Comparison of ENCODE assay signal across 8 mouse cellular contexts in genomic region chr2:72398227-72398626, GRCm38 (mm10).
DNase-seq lines count a peak whose midpoint lies in the region; ATAC-seq and TF ChIP-seq lines count a peak whose summit lies in the region.

No protein-coding gene starts in this region.

- no peak for TF ChIP-seq POLR2A in spleen, adult 2 months (IDR thresholded peaks at IDR 0.05; ENCODE audit: low read depth, low read length)

- H3K4me3 ChIP-seq in forebrain, embryonic 11.5 days (ENCODE audit: low read depth, low read length): no peak overlapping the region
- H3K4me3 ChIP-seq in forebrain, embryonic 15.5 days: no peak overlapping the region
- peak overlapping the region in 1 of 2 experiments; percentile 41; a peak in 1 of 4 replicates for H3K4me3 ChIP-seq in ES-E14 (ENCODE audit: insufficient read depth in 1 of 2, low read depth in 1 of 2, low read length in 2 of 2, poor library complexity in 1 of 2, severe bottlenecking in 1 of 2)
- no peak overlapping the region for H3K4me3 ChIP-seq in liver, postnatal 0 days (ENCODE audit: low read depth, low read length)
- H3K4me3 ChIP-seq in spleen, adult 2 months (ENCODE audit: extremely low read depth, insufficient read depth, insufficient read length): no peak overlapping the region

- no peaks in the 10 kb centered on the region for H3K27me3 ChIP-seq in forebrain, embryonic 11.5 days (ENCODE audit: control insufficient read depth, insufficient read depth, low read length)
- H3K27me3 ChIP-seq in forebrain, embryonic 15.5 days: no peaks in the 10 kb centered on the region
- no peaks in the 10 kb centered on the region for H3K27me3 ChIP-seq in liver, postnatal 0 days (ENCODE audit: insufficient read depth, low read length)
- no peaks in the 10 kb centered on the region for H3K27me3 ChIP-seq in spleen, adult 2 months (ENCODE audit: control insufficient read depth, insufficient read depth, low read length)

- no peak overlapping the region for H3K27ac ChIP-seq in forebrain, embryonic 11.5 days (ENCODE audit: low read depth, low read length)
- H3K27ac ChIP-seq in forebrain, embryonic 15.5 days (replicated peaks): no peak overlapping the region
- H3K27ac ChIP-seq in ES-E14 (ENCODE audit: insufficient read depth, low read depth, low read length, poor library complexity, severe bottlenecking): no peak overlapping the region
- no peak overlapping the region for H3K27ac ChIP-seq in liver, postnatal 0 days (ENCODE audit: low read depth)
- no peak overlapping the region for H3K27ac ChIP-seq in spleen, adult 2 months (ENCODE audit: insufficient read depth, low read length)

- TF ChIP-seq CTCF in liver, postnatal 0 days (IDR thresholded peaks at IDR 0.05; ENCODE audit: low read depth): peak; percentile 78
- TF ChIP-seq CTCF in spleen, adult 2 months (IDR thresholded peaks at IDR 0.05; ENCODE audit: extremely low read depth, insufficient read depth, insufficient read length, insufficient replicate concordance): 0 out of 2 replicates have a peak, but pooled peaks have one; percentile 36

- DNase-seq in forebrain, embryonic 11.5 days (ENCODE audit: low spot score): peak; percentile 82
- DNase-seq in ES-E14 (ENCODE audit: low read depth, low spot score): peak; percentile 55
- DNase-seq in embryo, embryonic 10.5 days (ENCODE audit: low spot score): peak; percentile 78
- DNase-seq in heart, postnatal 4 days: peak; percentile 84
- peak; percentile 83 for DNase-seq in liver, postnatal 0 days
- peak in 1 of 2 experiments; percentile 26 for DNase-seq in spleen, adult 2 months (ENCODE audit: low read depth in 1 of 2, low spot score in 2 of 2)
- DNase-seq in layer of hippocampus, adult 9-11 months: no peak

- no peak for TF ChIP-seq EP300 in liver, postnatal 0 days (IDR thresholded peaks at IDR 0.05; ENCODE audit: low read depth)

- no peaks in the 10 kb centered on the region for H3K9me3 ChIP-seq in forebrain, embryonic 11.5 days (ENCODE audit: control insufficient read depth, low read length)
- H3K9me3 ChIP-seq in forebrain, embryonic 15.5 days: no peaks in the 10 kb centered on the region
- no peaks in the 10 kb centered on the region for H3K9me3 ChIP-seq in ES-E14 (ENCODE audit: control insufficient read depth, insufficient read depth, low read depth, low read length)
- H3K9me3 ChIP-seq in liver, postnatal 0 days (ENCODE audit: low read length): no peaks in the 10 kb centered on the region

- WGBS in forebrain, embryonic 11.5 days: 24% methylated on average over 13 of the region's 13 CpGs
- WGBS in forebrain, embryonic 15.5 days: 23% methylated on average over 13 of the region's 13 CpGs
- WGBS in liver, postnatal 0 days (ENCODE audit: insufficient replicate concordance): 21% methylated on average over 13 of the region's 13 CpGs
- 50% methylated on average over 13 of the region's 13 CpGs for WGBS in spleen, adult 2 months

- ATAC-seq in forebrain, embryonic 11.5 days (replicated peaks; ENCODE audit: low FRiP score): no peak
- ATAC-seq in forebrain, embryonic 15.5 days (replicated peaks): no peak
- ATAC-seq in liver, postnatal 0 days: peak; percentile 88

- H3K9ac ChIP-seq in forebrain, embryonic 11.5 days (ENCODE audit: low read length): no peak overlapping the region
- no peak overlapping the region for H3K9ac ChIP-seq in forebrain, embryonic 15.5 days (replicated peaks)
- H3K9ac ChIP-seq in ES-E14 (ENCODE audit: insufficient read depth, low read depth, low read length, poor library complexity, severe bottlenecking): no peak overlapping the region
- no peak overlapping the region for H3K9ac ChIP-seq in liver, postnatal 0 days (replicated peaks)

- in situ Hi-C loops in ES-E14 (cut with MboI; ENCODE audit: low sequenced_read_pairs in 2 of 2, unreplicated experiment in 2 of 2): no loop called here

- peaks cover 2% of the 10 kb centered on the region; the same call in 1 of the 2 replicates for H3K4me1 ChIP-seq in forebrain, embryonic 11.5 days (replicated peaks; ENCODE audit: control insufficient read depth, insufficient read depth, low read length)
- H3K4me1 ChIP-seq in forebrain, embryonic 15.5 days: no peaks in the 10 kb centered on the region
- no peaks in the 10 kb centered on the region for H3K4me1 ChIP-seq in ES-E14 (ENCODE audit: control insufficient read depth in 2 of 2, insufficient read depth in 2 of 2, low read length in 2 of 2, poor library complexity in 1 of 2)
- no peaks in the 10 kb centered on the region for H3K4me1 ChIP-seq in liver, postnatal 0 days (ENCODE audit: insufficient read depth)
- peaks cover 2% of the 10 kb centered on the region; the same call in 1 of the 2 replicates for H3K4me1 ChIP-seq in spleen, adult 2 months (ENCODE audit: control insufficient read depth, insufficient read depth, insufficient read length)

- H3K4me2 ChIP-seq in forebrain, embryonic 11.5 days (ENCODE audit: low read depth, low read length, severe bottlenecking): peak overlapping the region; percentile 15; the same call in 1 of the 2 replicates
- H3K4me2 ChIP-seq in forebrain, embryonic 15.5 days (replicated peaks): no peak overlapping the region
- H3K4me2 ChIP-seq in liver, postnatal 0 days (ENCODE audit: low read depth, low read length): no peak overlapping the region

- H3K36me3 ChIP-seq in forebrain, embryonic 11.5 days (ENCODE audit: control insufficient read depth, insufficient read depth, low read length): no peaks in the 10 kb centered on the region
- H3K36me3 ChIP-seq in forebrain, embryonic 15.5 days: no peaks in the 10 kb centered on the region
- peaks cover 1% of the 10 kb centered on the region; the same call in 1 of the 2 replicates for H3K36me3 ChIP-seq in ES-E14 (ENCODE audit: control insufficient read depth, insufficient read depth, low read length, poor library complexity, severe bottlenecking)
- peaks cover 5% of the 10 kb centered on the region; the same call in 1 of the 2 replicates for H3K36me3 ChIP-seq in liver, postnatal 0 days (replicated peaks; ENCODE audit: insufficient read depth, low read length)
- H3K36me3 ChIP-seq in spleen, adult 2 months (ENCODE audit: control insufficient read depth, insufficient read depth, low read length): no peaks in the 10 kb centered on the region

TF ChIP-seq in ES-E14, 5 proteins besides CTCF, POLR2A, EP300 and RAD21:
- no peak for TF ChIP-seq CHD2 (IDR thresholded peaks at IDR 0.05; ENCODE audit: low read depth, low read length)
- peak; percentile 51; the same call in 1 of the 2 replicates for TF ChIP-seq MAFK (IDR thresholded peaks at IDR 0.05; ENCODE audit: insufficient read depth, low read depth, low read length)
- TF ChIP-seq ZC3H11A (IDR thresholded peaks at IDR 0.05; ENCODE audit: borderline replicate concordance, low read depth, low read length): no peak
